Mouse (Mus musculus) cortical plate, adult 2 months (tissue): ENCODE measurements around the gene Ctnnd2.
A peak's percentile ranks its signal among the peaks of the same experiment; 100 is the strongest.

Experiments used
- CTCF ChIP-seq: fragments of 200-500 bp; IDR thresholded peaks from 2 replicates; pipeline ENCODE4 v1.5.1; 2011; ENCODE audit warnings: mild to moderate bottlenecking, control low read depth, low read length; ENCODE audit not compliant: insufficient read depth; ENCODE audit errors: extremely low read depth
- POLR2A ChIP-seq: fragments of 200-500 bp; IDR thresholded peaks from 2 replicates; pipeline ENCODE4 v1.6.1; 2011; ENCODE audit warnings: mild to moderate bottlenecking, low read length, control low read depth; ENCODE audit not compliant: insufficient read depth; ENCODE audit errors: extremely low read depth

- TF ChIP-seq POLR2A (no peak), CTCF (0 out of 2 replicates have a peak, but pooled peaks have one; percentile 13)
Observed at GRCm38 (mm10) chr15:30992357-30992756, 820.0 kb downstream of the Ctnnd2 start.
